Mouse (Mus musculus) CD4-positive helper T cell, adult 2 months (primary cell): Measurements from ENCODE around the gene Itpka.

Experiments used
- DNase-seq: peaks from one replicate; pipeline ENCODE4 v3.0.0-alpha.2; 2012; ENCODE audit warnings: low read depth, missing footprints, low spot score

The Itpka gene

GRCm38 (mm10) chr2:119757601-119758100 lies 15.5 kb downstream of the Itpka start:
- DNase-seq, result no peak

GRCm38 (mm10) chr2:119758101-119758843 lies 16.1 kb downstream of the Itpka start:
- peak; percentile 32 for DNase-seq

DNA sequence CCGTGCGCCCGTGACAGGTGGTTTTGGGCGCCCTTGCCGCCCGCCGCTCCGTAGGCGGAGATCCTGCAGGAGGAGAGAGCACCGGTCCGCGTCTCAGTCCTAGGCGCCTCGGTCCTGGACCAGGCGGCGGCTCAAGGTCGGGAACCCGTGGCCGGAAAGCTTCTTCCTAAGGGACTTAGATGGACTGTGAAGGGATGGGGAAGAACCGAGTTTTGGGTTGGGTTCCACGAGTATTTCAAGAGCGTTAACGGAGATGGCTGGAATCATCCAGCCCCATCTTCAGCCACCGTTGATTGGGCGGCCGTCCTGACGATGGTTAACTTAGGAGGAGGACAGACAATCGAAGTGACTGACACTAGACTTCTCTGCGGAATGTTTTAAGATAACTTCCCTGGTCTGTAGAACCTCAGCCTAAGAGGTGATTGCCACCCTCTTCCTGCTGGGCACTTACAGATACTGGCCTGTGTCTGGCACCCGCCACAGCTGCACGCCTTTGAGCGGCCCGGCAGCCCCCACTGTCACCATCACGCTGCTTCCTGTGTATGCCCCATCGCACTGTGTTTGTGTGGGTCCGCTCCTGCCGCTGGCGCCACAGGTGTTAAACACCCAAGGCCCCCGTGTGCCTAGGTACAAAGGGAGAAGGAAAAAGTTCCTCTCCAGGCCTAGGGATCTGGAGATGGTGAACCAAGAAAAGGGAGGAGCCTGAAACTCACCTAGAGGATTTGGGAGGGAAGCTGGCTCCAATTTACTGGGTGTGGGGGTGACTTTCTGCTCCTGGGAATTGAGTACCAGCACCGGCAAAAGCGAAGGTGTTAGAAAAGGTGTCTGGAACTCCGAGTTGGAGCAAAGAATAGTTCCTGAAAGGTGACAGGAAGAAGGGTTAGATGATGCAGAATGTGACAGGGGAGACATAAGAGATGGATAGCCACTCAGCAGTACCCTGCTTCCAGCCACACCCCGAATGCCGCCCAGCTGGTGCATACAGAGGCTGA lies 17.0 kb downstream of the Itpka start:
- no peak for DNase-seq

- DNase-seq, result no peak
Observed at GRCm38 (mm10) chr2:119760251-119760650, 18.1 kb downstream of the Itpka start, which contains the start of gene Ltk. TSS of gene Ltk (minus strand) at chr2:119760431.

DNA sequence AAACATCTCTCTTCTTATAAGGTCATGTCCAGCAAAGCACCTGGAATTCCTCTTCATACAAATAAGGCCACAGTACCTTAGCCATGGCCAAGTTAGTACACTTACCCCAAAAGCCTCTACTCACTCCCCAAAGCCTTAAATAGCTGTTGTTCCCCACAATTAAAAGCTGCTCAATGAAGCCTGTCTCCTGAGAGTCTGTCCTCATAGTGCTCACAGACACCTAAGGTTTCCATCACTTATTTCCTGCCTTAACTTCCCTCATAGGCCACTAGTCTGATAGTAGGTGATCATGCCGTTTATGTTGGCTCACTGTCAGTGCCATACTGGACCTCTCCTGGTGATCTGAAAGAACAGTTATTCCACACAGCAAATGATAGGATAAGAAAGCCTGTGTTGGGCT lies 20.1 kb downstream of the Itpka start:
- no peak for DNase-seq

GRCm38 (mm10) chr2:119763924-119764323 lies 21.8 kb downstream of the Itpka start:
- no peak for DNase-seq

DNA sequence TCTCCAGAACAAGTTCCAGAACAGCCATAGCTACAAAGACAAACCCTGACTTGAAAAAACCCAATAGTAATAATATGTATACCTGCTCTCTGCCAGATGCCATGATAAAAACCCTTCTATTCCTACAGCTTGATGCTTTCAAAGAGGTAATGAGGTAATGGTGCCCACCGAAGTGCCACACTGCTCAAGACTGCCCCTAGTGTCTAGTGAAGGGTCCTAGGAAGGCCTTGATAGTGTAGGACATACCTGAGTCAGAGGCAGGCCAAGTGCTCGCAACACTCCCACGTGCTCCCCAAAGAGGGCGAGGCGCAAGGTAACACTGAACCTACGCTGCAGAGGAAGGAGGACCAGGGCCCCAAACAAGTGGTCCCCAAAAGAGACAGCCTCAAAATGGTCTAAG lies 25.1 kb downstream of the Itpka start:
- DNase-seq, result no peak

- DNase-seq, result peak; percentile 84
Observed at GRCm38 (mm10) chr2:119787206-119787883, 45.2 kb downstream of the Itpka start, which contains the start of gene Rpap1. TSS of gene Rpap1 (minus strand) at chr2:119787537.

GRCm38 (mm10) chr2:119789996-119790395 lies 47.9 kb downstream of the Itpka start:
- no peak for DNase-seq

GRCm38 (mm10) chr2:119797279-119797783 lies 55.2 kb downstream of the Itpka start, which contains the start of gene Tyro3:
TSS of gene Tyro3 (plus strand) at chr2:119797733.
- DNase-seq, result no peak

DNA sequence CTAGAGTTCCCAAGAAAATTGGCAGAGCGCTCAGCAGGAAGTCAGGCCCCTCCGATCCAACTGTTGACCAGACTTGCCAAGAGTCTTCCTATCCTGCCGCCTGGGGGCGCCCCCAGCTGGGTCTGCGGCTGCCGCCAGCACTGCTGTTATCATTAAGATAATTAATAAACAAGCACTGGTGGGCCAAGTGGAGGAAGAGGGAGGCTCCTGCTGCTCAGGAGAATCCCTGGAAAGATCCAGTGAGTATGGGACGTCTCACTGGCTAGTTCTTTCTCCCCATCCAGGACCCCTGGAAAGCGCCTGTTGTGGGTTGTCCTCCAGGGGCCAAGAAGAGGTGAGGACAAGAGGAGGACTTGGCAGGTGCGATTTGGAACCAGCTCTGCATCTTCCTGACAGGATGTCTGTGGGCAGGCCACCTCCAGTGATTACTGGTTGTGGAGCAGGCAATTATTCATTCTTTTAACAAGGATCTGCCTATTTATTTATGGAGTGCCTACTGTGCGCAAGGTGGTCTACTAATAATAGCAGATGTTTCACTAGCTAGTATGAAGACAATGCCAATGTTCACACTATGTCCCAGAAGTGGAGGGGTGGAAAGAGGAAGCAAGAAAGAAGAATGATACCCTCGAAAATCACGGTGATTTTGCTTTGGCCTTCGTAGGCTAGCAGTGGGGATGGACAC lies 56.2 kb downstream of the Itpka start:
- peak; percentile 54 for DNase-seq

GRCm38 (mm10) chr2:119799181-119799960 lies 57.2 kb downstream of the Itpka start:
- peak; percentile 59 for DNase-seq

DNA sequence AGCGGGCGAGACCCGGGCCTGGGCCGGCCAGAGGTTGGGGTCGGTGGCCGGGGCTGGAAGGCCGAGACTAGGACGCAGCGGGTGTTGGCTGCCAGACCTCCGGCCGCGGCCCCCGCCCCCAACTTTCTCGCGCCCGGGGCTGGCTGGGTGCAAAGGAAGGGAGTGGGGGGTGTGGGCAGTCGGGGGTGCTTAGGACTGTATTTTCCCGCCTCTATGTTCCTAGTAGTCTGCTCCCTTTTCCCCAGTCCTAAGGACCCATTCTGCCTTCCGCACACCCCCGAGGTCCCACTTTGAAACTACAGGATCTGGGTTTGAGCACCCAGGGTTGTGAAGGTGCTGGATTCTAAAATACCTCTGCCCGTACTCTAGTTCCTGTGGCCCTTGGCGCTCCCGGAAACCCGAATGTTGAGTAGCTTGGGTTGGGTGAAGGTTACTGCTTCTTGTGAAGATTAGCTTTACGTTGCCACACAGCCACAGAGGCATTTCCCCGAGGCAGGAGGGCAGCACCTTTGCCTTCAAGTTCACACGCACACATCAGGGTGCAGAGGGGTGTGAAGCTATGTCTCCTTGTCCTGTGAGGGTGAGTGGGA lies 57.9 kb downstream of the Itpka start:
- peak; percentile 51 for DNase-seq
